Mouse (Mus musculus): ENCODE data around the gene Clip2. TPM values are rescaled to one million over a fixed set of nuclear protein-coding genes. Genes with fewer than 3 reads are reported as not detected.
A peak's percentile ranks its signal among the peaks of the same experiment; 100 is the strongest.

Gene Clip2
- 3.6 and 3.9 TPM in 2 replicates for polyA plus RNA-seq (2015; fragmentation: Nextera tagmentation; extraction: Ambion mirVana)

GRCm38 (mm10) chr5:134552110-134552972, at the start of gene Clip2:
Clip2 (minus strand) TSS chr5:134552434.
- Histone ChIP-seq H3K9me3 (no peaks in the 10 kb centered on the region), H3K4me2 (replicated peaks) (peak within 1 kb of the TSS; percentile 76), H3K36me3 (no peaks in the 10 kb centered on the region), H3K9ac (peak within 1 kb of the TSS; percentile 94), H3K4me3 (replicated peaks) (peak within 1 kb of the TSS; percentile 87), H3K27me3 (replicated peaks) (no peaks in the 10 kb centered on the region), H3K4me1 (replicated peaks) (peaks cover 49% of the 10 kb centered on the region), H3K27ac (peak within 1 kb of the TSS; percentile 98)
- 1% methylated on average over 61 of the region's 61 CpGs for WGBS
- ATAC-seq = peak; percentile 89

DNA sequence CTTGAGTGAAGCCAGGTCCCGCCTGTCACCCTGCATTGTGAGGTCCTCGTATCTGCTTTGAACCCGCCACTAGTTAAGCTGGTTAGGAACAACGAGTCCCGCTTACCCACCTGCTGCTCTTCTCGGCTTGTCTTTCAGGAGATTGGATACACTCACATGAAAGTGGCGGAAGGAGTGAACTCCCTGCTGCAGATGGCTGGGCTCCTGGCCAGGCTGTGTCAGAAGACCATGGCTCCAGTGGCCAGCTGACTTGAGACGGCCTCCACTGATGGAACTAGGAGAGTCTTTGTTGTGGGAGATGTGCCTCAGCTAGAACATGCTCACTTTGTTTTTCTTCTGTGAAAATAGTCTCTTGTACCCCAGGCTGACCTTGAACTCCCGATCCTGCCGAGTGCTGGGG, 45.5 kb upstream of the Clip2 start:
- H3K27me3 ChIP-seq (replicated peaks) = no peaks in the 10 kb centered on the region
- WGBS = 81% methylated on average over 10 of the region's 10 CpGs
- no peak overlapping the region for H3K9ac ChIP-seq
- no peaks in the 10 kb centered on the region for H3K9me3 ChIP-seq
- H3K4me2 ChIP-seq (replicated peaks) = no peak overlapping the region
- no peak overlapping the region for H3K4me3 ChIP-seq (replicated peaks)
- no peak for ATAC-seq
- H3K27ac ChIP-seq = no peak overlapping the region
- H3K36me3 ChIP-seq = peaks cover 36% of the 10 kb centered on the region
- no peaks in the 10 kb centered on the region for H3K4me1 ChIP-seq (replicated peaks)

DNA sequence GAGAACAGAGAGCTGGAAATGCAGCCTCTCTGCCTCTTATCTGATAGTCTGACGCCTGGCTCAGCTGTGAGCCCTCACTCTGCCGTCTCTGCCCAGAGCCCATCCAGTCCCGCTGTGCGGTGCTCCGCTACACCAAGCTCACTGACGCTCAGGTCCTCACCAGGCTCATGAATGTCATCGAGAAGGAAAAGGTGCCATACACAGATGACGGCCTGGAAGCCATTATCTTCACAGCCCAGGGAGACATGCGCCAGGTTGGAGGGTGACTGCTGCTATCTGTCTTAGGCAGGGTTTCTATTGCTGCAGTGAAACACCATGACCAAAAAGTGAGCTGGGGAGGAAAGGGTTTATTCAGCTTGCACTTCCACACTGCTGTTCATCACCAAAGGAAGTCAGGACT, 40.9 kb upstream of the Clip2 start:
- Histone ChIP-seq H3K27ac (no peak overlapping the region), H3K4me3 (replicated peaks) (no peak overlapping the region), H3K4me1 (replicated peaks) (no peaks in the 10 kb centered on the region), H3K9me3 (no peaks in the 10 kb centered on the region), H3K36me3 (peaks cover 45% of the 10 kb centered on the region), H3K27me3 (replicated peaks) (no peaks in the 10 kb centered on the region), H3K4me2 (replicated peaks) (no peak overlapping the region), H3K9ac (no peak overlapping the region)
- no peak for ATAC-seq
- 86% methylated on average over 9 of the region's 9 CpGs for WGBS

DNA sequence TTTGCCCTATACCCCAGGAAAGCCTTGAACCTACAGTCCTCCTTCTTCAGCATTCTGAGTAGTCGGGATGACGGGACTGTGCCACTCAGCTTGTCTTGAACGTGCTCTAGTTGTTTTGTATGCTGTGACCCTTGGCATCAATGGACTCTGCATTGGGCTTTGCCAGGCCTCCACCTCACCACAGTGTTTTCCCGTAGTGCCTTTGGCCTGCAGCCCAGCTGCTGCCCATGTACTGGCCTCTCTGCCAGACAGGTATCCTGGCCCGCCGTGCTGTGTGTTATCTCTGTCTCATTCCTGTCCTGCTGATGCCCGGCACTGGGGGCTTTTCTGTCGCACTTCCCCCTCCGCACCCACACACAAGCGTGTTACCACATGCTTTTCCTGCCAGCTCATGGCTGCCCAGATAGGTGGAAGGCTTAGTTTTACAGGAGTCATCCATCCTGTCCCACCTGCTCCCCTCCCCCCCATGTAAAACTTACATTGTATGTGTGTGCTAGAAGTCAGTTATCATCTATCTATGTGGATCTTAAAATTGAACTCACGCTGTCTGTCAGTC, 39.9 kb upstream of the Clip2 start:
- H3K27me3 ChIP-seq (replicated peaks) = no peaks in the 10 kb centered on the region
- 94% methylated on average over 11 of the region's 11 CpGs for WGBS
- no peaks in the 10 kb centered on the region for H3K9me3 ChIP-seq
- H3K27ac ChIP-seq = no peak overlapping the region
- no peak overlapping the region for H3K9ac ChIP-seq
- H3K4me3 ChIP-seq (replicated peaks) = no peak overlapping the region
- no peak overlapping the region for H3K4me2 ChIP-seq (replicated peaks)
- peaks cover 43% of the 10 kb centered on the region for H3K36me3 ChIP-seq
- H3K4me1 ChIP-seq (replicated peaks) = no peaks in the 10 kb centered on the region
- ATAC-seq = no peak

GRCm38 (mm10) chr5:134589900-134590299, 37.7 kb upstream of the Clip2 start:
- 86% methylated on average over 3 of the region's 3 CpGs for WGBS
- H3K36me3 ChIP-seq = peaks cover 30% of the 10 kb centered on the region
- no peaks in the 10 kb centered on the region for H3K27me3 ChIP-seq (replicated peaks)
- no peak for ATAC-seq
- H3K4me1 ChIP-seq (replicated peaks) = no peaks in the 10 kb centered on the region
- H3K27ac ChIP-seq = no peak overlapping the region
- no peak overlapping the region for H3K9ac ChIP-seq
- no peaks in the 10 kb centered on the region for H3K9me3 ChIP-seq
- H3K4me2 ChIP-seq (replicated peaks) = no peak overlapping the region
- H3K4me3 ChIP-seq (replicated peaks) = no peak overlapping the region

DNA sequence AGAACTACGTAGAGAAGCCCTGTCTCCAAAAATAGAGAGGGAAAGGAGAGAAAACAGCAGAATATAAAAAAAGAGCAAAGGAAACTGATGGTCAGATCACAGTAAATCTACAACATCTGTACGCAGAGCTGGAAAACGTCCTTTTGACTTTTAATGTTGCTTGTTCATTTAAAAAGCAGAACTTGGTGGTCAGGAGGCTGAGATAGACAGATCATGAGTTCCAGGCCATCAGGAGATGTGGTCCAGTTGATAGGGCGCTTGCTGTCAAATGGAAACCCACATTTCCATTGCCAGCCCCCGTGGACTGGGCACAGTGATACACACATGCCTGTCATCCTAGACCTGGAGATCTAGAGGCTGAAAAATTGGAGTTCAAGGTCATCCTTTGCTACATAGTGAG, 32.6 kb upstream of the Clip2 start:
- Histone ChIP-seq H3K4me3 (replicated peaks) (no peak overlapping the region), H3K36me3 (peaks cover 6% of the 10 kb centered on the region; the same call in 1 of the 2 replicates), H3K9me3 (no peaks in the 10 kb centered on the region), H3K9ac (no peak overlapping the region), H3K27ac (no peak overlapping the region), H3K4me2 (replicated peaks) (no peak overlapping the region), H3K4me1 (replicated peaks) (peaks cover 9% of the 10 kb centered on the region; the same call in 1 of the 2 replicates), H3K27me3 (replicated peaks) (no peaks in the 10 kb centered on the region)
- ATAC-seq = no peak
- 82% methylated on average over 5 of the region's 5 CpGs for WGBS

GRCm38 (mm10) chr5:134583884-134584213, 31.6 kb upstream of the Clip2 start:
- Histone ChIP-seq H3K36me3 (peaks cover 6% of the 10 kb centered on the region; the same call in 1 of the 2 replicates), H3K27me3 (replicated peaks) (no peaks in the 10 kb centered on the region), H3K9ac (peak overlapping the region; percentile 77; the same call in 1 of the 2 replicates), H3K27ac (no peak overlapping the region), H3K4me1 (replicated peaks) (peaks cover 9% of the 10 kb centered on the region; the same call in 1 of the 2 replicates), H3K4me2 (replicated peaks) (peak overlapping the region; percentile 74), H3K9me3 (no peaks in the 10 kb centered on the region), H3K4me3 (replicated peaks) (peak overlapping the region; percentile 83; the same call in 1 of the 2 replicates)
- no peak for ATAC-seq
- 66% methylated on average over 3 of the region's 3 CpGs for WGBS

DNA sequence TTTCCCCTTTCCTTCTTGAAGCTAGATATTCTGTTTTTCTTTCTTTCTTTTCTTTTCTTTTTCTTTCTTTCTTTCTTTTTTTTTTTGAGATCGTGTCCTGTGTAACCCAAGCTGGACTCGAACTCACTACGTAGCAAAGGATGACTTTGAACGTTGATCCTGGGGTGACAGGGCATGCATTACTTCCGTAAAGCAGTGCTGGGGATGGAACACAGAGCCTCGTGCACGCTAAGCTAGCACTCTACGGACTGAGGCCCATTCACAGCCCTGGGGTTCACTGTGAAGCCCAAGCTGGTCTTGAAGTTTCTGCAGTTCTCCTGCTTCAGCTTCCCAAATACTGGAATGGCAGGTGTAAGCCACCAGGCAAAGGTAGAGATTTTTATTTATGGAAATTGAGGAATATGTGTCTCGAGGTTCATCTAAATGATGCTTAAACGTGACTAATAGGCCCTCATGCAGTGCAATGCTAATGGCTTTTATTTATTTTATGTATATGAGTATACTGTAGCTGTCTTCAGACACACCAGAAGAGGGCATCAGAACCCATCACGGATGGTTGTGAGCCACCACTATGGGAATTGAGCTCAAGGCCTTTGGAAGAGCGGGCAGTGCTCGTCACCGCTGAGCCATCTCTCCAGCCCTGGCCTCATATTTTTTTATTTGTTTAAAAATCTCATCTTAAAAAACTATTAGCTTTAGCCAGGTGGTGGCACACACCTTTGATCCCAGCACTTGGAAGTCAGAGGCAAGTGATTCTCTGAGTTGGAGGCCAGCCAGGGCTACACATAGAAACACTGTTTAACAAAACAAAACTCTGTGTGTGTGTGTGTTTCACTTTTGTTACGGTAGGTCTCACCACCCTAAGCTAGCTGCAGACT, 31.0 kb upstream of the Clip2 start:
- Histone ChIP-seq H3K9me3 (no peaks in the 10 kb centered on the region), H3K9ac (peak overlapping the region; percentile 77), H3K4me3 (replicated peaks) (peak overlapping the region; percentile 83), H3K4me1 (replicated peaks) (peaks cover 9% of the 10 kb centered on the region; the same call in 1 of the 2 replicates), H3K27me3 (replicated peaks) (no peaks in the 10 kb centered on the region), H3K4me2 (replicated peaks) (peak overlapping the region; percentile 74), H3K27ac (0 out of 2 replicates have a peak overlapping the region, but pooled peaks have one; percentile 67), H3K36me3 (peaks cover 6% of the 10 kb centered on the region; the same call in 1 of the 2 replicates)
- WGBS = 27% methylated on average over 15 of the region's 15 CpGs
- ATAC-seq = peak; percentile 52; the same call in 1 of the 2 replicates

DNA sequence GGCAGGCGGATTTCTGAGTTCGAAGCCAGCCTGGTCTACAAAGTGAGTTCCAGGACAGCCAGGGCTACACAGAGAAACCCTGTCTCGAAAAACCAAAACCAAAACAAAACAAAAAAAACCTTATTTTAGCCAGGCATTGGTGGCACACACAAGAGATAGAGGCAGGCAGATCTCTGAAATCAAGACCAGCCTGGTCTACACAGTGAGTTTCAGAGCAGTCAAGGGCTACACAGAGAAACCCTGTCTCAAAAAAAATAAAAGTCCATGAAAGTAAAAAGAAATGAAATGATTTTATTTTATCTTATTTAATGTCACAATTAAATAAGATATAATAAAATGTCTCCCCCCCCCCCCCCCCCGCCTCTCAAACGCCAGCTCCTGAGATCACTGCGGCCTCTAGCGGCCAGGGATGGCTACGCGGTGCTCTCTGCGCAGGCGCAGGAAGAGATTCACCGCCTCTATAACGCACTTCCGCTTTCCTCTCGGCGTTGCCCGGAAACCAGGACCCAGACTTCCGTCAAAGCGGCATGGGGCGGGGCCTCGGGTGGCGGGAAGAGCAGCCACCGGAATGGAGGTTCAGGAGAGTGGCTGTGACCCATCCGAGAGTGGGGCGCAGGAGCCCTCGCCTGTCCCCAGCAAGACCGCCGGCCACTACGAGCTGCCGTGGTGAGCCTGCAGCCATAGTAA, 30.1 kb upstream of the Clip2 start:
- peaks cover 9% of the 10 kb centered on the region; the same call in 1 of the 2 replicates for H3K4me1 ChIP-seq (replicated peaks)
- peak; percentile 98 for ATAC-seq
- 8% methylated on average over 27 of the region's 30 CpGs for WGBS
- peak overlapping the region; percentile 83 for H3K4me3 ChIP-seq (replicated peaks)
- no peaks in the 10 kb centered on the region for H3K27me3 ChIP-seq (replicated peaks)
- H3K4me2 ChIP-seq (replicated peaks) = peak overlapping the region; percentile 74
- H3K27ac ChIP-seq = peak overlapping the region; percentile 67; the same call in 1 of the 2 replicates
- peaks cover 5% of the 10 kb centered on the region; the same call in 1 of the 2 replicates for H3K36me3 ChIP-seq
- peak overlapping the region; percentile 77 for H3K9ac ChIP-seq
- H3K9me3 ChIP-seq = no peaks in the 10 kb centered on the region

- Histone ChIP-seq H3K9me3 (no peaks in the 10 kb centered on the region), H3K4me3 (replicated peaks) (no peak within 1 kb of the TSS), H3K4me2 (replicated peaks) (no peak within 1 kb of the TSS), H3K27ac (no peak within 1 kb of the TSS), H3K9ac (no peak within 1 kb of the TSS), H3K27me3 (replicated peaks) (no peaks in the 10 kb centered on the region), H3K36me3 (no peaks in the 10 kb centered on the region), H3K4me1 (replicated peaks) (peaks cover 9% of the 10 kb centered on the region; the same call in 1 of the 2 replicates)
- 83% methylated on average over 5 of the region's 5 CpGs for WGBS
- no peak for ATAC-seq
Measured at GRCm38 (mm10) chr5:134581146-134581545, 28.9 kb upstream of the Clip2 start, which contains the start of gene Rfc2. Rfc2 (plus strand) TSS chr5:134581366.

GRCm38 (mm10) chr5:134579135-134579534, 26.9 kb upstream of the Clip2 start:
- ATAC-seq = no peak
- 64% methylated on average over 3 of the region's 3 CpGs for whole genome bisulfite sequencing
- Histone ChIP-seq H3K9ac (no peak overlapping the region), H3K4me1 (replicated peaks) (peaks cover 9% of the 10 kb centered on the region; the same call in 1 of the 2 replicates), H3K27me3 (replicated peaks) (no peaks in the 10 kb centered on the region), H3K27ac (no peak overlapping the region), H3K4me3 (replicated peaks) (no peak overlapping the region), H3K4me2 (replicated peaks) (no peak overlapping the region), H3K9me3 (no peaks in the 10 kb centered on the region), H3K36me3 (no peaks in the 10 kb centered on the region)
